Mouse (Mus musculus): ENCODE measurements around the gene Htr7.
A peak's percentile ranks its signal among the peaks of the same experiment; 100 is the strongest.

GRCm38 (mm10) chr19:36046046-36046445 lies 11.3 kb downstream of the Htr7 start:
- no peak for TF ChIP-seq TCF12 (IDR thresholded peaks at IDR 0.05; ENCODE audit: insufficient read depth, poor library complexity, severe bottlenecking)
- no peak for TF ChIP-seq MAX (IDR thresholded peaks at IDR 0.05; ENCODE audit: low read depth)
- TF ChIP-seq MYOD1 (IDR thresholded peaks at IDR 0.05; ENCODE audit: control insufficient read depth in 1 of 3, insufficient read length in 2 of 3, low read depth in 2 of 3) = peak in 2 of 3 experiments; percentile 14 to 34
- no peak for TF ChIP-seq POLR2A (IDR thresholded peaks at IDR 0.05; ENCODE audit: insufficient read length, low read depth)
- no peak for TF ChIP-seq CEBPB (IDR thresholded peaks at IDR 0.05; ENCODE audit: insufficient read depth, poor library complexity, severe bottlenecking)
- no peak for TF ChIP-seq POLR2AphosphoS2 (IDR thresholded peaks at IDR 0.05; ENCODE audit: insufficient read length, low read depth)
- TF ChIP-seq USF1 (IDR thresholded peaks at IDR 0.05; ENCODE audit: low read depth) = no peak
